Mouse (Mus musculus) midbrain, embryonic 12.5 days (tissue): ENCODE data around the gene Gm9573. TPM values are rescaled to one million over a fixed set of nuclear protein-coding genes. Genes with fewer than 3 reads are reported as not detected.

Source experiments
- ATAC-seq: fragments of 200-750 bp; cut with Nextera tagmentation; 2 replicates; pipeline ENCODE4 v1.8.0; 2017; ENCODE audit warnings: low read depth, moderate TSS enrichment, moderate library complexity; ENCODE audit not compliant: low FRiP score
- H3K27ac ChIP-seq: fragments of 300-500 bp; sonication (generic); replicated peaks from 2 replicates; pipeline ENCODE4 v1.5.1; 2016; ENCODE audit warnings: mild to moderate bottlenecking
- H3K27me3 ChIP-seq: fragments of 300-500 bp; sonication (generic); 2 replicates; pipeline ENCODE4 v1.6.1; 2016; ENCODE audit warnings: mild to moderate bottlenecking
- H3K36me3 ChIP-seq: fragments of 300-500 bp; sonication (generic); 2 replicates; pipeline ENCODE4 v1.6.1; 2016
- H3K4me1 ChIP-seq: fragments of 300-500 bp; sonication (generic); 2 replicates; pipeline ENCODE4 v1.6.1; 2016
- H3K4me2 ChIP-seq: fragments of 300-500 bp; sonication (generic); replicated peaks from 2 replicates; pipeline ENCODE4 v1.6.1; 2016; ENCODE audit warnings: mild to moderate bottlenecking, moderate library complexity
- H3K4me3 ChIP-seq: fragments of 300-500 bp; sonication (generic); 2 replicates; pipeline ENCODE4 v1.5.1; 2016; ENCODE audit warnings: mild to moderate bottlenecking
- H3K9ac ChIP-seq: fragments of 300-500 bp; sonication (generic); replicated peaks from 2 replicates; pipeline ENCODE4 v1.6.1; 2016; ENCODE audit warnings: mild to moderate bottlenecking, moderate library complexity
- H3K9me3 ChIP-seq: fragments of 300-500 bp; sonication (generic); 2 replicates; pipeline ENCODE4 v1.6.1; 2016; ENCODE audit warnings: mild to moderate bottlenecking
- WGBS: fragments of 180-500 bp; shearing (Covaris S2); methylation state at CpG from one replicate; pipeline ENCODE4 v1.1.7; 2016; 5-methylcytosine and 5-hydroxymethylcytosine counted together
- polyA plus RNA-seq: library from polyadenylated mRNA; unstranded; fragments of >200 nt; fragmentation: Nextera tagmentation; extraction: Ambion mirVana; gene quantifications from 2 replicates; pipeline ENCODE4 v1.2.1, GENCODE M21; 2016

The Gm9573 gene
- polyA plus RNA-seq, 1 experiment from 2014 or later: not detected

DNA sequence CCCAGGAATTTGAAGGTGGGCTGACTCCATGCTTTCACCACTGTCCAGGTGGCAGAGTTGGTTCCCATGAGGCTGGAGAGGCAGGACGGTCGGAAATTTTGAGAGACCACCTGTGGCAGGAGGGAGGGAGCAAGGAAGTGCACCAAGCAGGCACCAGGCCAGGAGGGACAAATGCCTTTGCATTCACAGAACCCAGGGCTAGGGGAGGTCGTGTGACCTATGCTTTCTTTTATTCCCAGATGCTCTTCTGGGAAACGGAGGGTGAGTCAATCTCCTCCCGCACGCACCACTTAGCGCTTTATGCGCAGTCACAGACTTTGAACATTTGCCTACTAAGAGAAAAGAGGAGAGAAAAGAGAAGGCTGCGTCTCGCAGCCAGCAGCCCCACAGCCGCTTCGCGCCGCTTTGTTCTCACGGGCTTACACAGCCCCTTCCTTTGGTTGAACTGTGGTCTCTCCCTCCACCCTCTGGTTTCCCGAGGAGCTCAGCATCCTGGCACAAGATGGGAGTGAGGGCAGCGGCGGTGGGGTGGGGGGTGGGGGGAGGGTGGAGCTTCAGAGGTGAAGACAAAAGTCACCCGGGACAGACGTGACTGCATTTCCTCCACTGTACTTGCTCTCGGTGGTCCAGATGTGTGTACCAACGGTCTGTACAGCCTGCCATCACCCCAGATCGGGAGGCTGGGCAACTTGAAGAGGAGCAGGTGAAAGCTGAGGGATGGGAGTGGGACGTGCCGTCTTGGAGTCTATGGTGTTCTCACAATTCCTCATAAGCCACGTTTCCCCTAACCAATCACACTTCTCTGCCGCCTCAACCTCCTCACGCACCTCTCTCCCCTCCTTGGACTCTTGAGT is 57.1 kb downstream of the Gm9573 start:
- peak overlapping the region; percentile 41 for H3K9ac ChIP-seq
- H3K4me2 ChIP-seq: peak overlapping the region; percentile 58
- no peaks in the 10 kb centered on the region for H3K36me3 ChIP-seq
- H3K9me3 ChIP-seq: 0 out of 2 replicates have a peak, but pooled peaks cover 4% of the 10 kb centered on the region
- peaks cover 24% of the 10 kb centered on the region for H3K27me3 ChIP-seq
- 3% methylated on average over 27 of the region's 28 CpGs for WGBS
- ATAC-seq: peak; percentile 41
- peak overlapping the region; percentile 31 for H3K4me3 ChIP-seq
- H3K4me1 ChIP-seq: peaks cover 13% of the 10 kb centered on the region
- no peak overlapping the region for H3K27ac ChIP-seq

Other genes with a start within 250 kb of the Gm9573 start
- gene H2-Q4, start 247.0 kb downstream of the Gm9573 start, polyA plus RNA-seq: 1.9 and 2.3 TPM in 2 replicates
- 0.09 and 0.27 TPM in 2 replicates for gene H2-Q6, start 201.8 kb downstream of the Gm9573 start, polyA plus RNA-seq
- 6.0 and 6.4 TPM in 2 replicates for gene H2-Q7, start 187.5 kb downstream of the Gm9573 start, polyA plus RNA-seq
- gene H2-Q10, start 156.5 kb downstream of the Gm9573 start, polyA plus RNA-seq: 0.09 and 0.10 TPM in 2 replicates
- not detected in 2 replicates for gene Pou5f1, start 120.6 kb downstream of the Gm9573 start, polyA plus RNA-seq
- 41.2 and 52.6 TPM in 2 replicates for gene Tcf19, start 109.8 kb downstream of the Gm9573 start, polyA plus RNA-seq
- gene Cchcr1, start 109.5 kb downstream of the Gm9573 start, polyA plus RNA-seq: 16.0 and 18.5 TPM in 2 replicates
- 1.0 and 1.5 TPM in 2 replicates for gene Psors1c2, start 93.4 kb downstream of the Gm9573 start, polyA plus RNA-seq
- gene Cdsn, start 74.5 kb downstream of the Gm9573 start, polyA plus RNA-seq: 0.06 TPM in 1 of 2 replicates, not detected in the other
- not detected in 2 replicates for gene 2300002M23Rik, start 59.2 kb downstream of the Gm9573 start, polyA plus RNA-seq
- not detected in 2 replicates for gene Sfta2, start 25.1 kb downstream of the Gm9573 start, polyA plus RNA-seq
- gene Mucl3, start 17.1 kb upstream of the Gm9573 start, polyA plus RNA-seq: 0.08 TPM in 1 of 2 replicates, not detected in the other
- 18.7 and 19.0 TPM in 2 replicates for gene Vars2, start 41.0 kb upstream of the Gm9573 start, polyA plus RNA-seq
- gene Gtf2h4, start 47.1 kb upstream of the Gm9573 start, polyA plus RNA-seq: 34.0 and 34.9 TPM in 2 replicates
- 201 and 218 TPM in 2 replicates for gene Ddr1, start 78.0 kb upstream of the Gm9573 start, polyA plus RNA-seq
- gene Ier3, start 195.0 kb upstream of the Gm9573 start, polyA plus RNA-seq: 5.4 and 7.5 TPM in 2 replicates
- gene Flot1, start 196.6 kb upstream of the Gm9573 start, polyA plus RNA-seq: 49.0 and 53.5 TPM in 2 replicates
- 1,535 and 1,561 TPM in 2 replicates for gene Tubb5, start 211.7 kb upstream of the Gm9573 start, polyA plus RNA-seq
- 19.1 and 20.3 TPM in 2 replicates for gene Mdc1, start 214.9 kb upstream of the Gm9573 start, polyA plus RNA-seq
- gene Nrm, start 234.7 kb upstream of the Gm9573 start, polyA plus RNA-seq: 48.5 and 48.6 TPM in 2 replicates
- gene Ppp1r18, start 239.0 kb upstream of the Gm9573 start, polyA plus RNA-seq: 27.7 and 27.9 TPM in 2 replicates